8 mouse cellular contexts compared by ENCODE assay signal in genomic region chr8:120300601-120301141, GRCm38 (mm10).
DNase-seq lines count a peak whose midpoint lies in the region; ATAC-seq and TF ChIP-seq lines count a peak whose summit lies in the region.

No protein-coding gene starts in this region.

- no peaks in the 10 kb centered on the region for H3K4me1 ChIP-seq in MEL (ENCODE audit: control insufficient read depth in 1 of 2, insufficient read depth in 2 of 2, low read length in 2 of 2)
- H3K4me1 ChIP-seq in forebrain, embryonic 14.5 days (ENCODE audit: control insufficient read depth, insufficient read depth, low read length): peaks cover 51% of the 10 kb centered on the region

- H3K36me3 ChIP-seq in MEL (ENCODE audit: control insufficient read depth in 1 of 2, insufficient read depth in 2 of 2, low read length in 2 of 2): no peaks in the 10 kb centered on the region
- H3K36me3 ChIP-seq in forebrain, embryonic 14.5 days (ENCODE audit: control insufficient read depth, insufficient read depth, low read length): no peaks in the 10 kb centered on the region

- no peak for TF ChIP-seq EP300 in MEL (IDR thresholded peaks at IDR 0.05; ENCODE audit: low read depth in 1 of 2, low read length in 2 of 2)

- no peaks in the 10 kb centered on the region for H3K9me3 ChIP-seq in MEL (replicated peaks; ENCODE audit: insufficient read depth, low read length)
- no peaks in the 10 kb centered on the region for H3K9me3 ChIP-seq in forebrain, embryonic 14.5 days (replicated peaks; ENCODE audit: control insufficient read depth, low read length)

- peak; percentile 95 to 99 (median 99) for TF ChIP-seq CTCF in MEL (IDR thresholded peaks at IDR 0.05 in 2 of 3, conservative IDR thresholded peaks at IDR 0.05 in 1 of 3; ENCODE audit: control insufficient read depth in 1 of 3, insufficient read depth in 1 of 3, low read depth in 2 of 3, low read length in 3 of 3, poor library complexity in 1 of 3, severe bottlenecking in 1 of 3)

- H3K4me2 ChIP-seq in forebrain, embryonic 14.5 days (ENCODE audit: low read length): peak overlapping the region; percentile 9; the same call in 1 of the 2 replicates

- no peaks in the 10 kb centered on the region for H3K27me3 ChIP-seq in MEL (ENCODE audit: control insufficient read depth in 1 of 2, insufficient read depth in 2 of 2, low read length in 2 of 2)
- no peaks in the 10 kb centered on the region for H3K27me3 ChIP-seq in forebrain, embryonic 14.5 days (replicated peaks; ENCODE audit: control insufficient read depth, insufficient read depth, low read length)

- no peak overlapping the region for H3K27ac ChIP-seq in MEL (ENCODE audit: control insufficient read depth, low read depth, low read length)
- H3K27ac ChIP-seq in forebrain, embryonic 14.5 days (ENCODE audit: low read depth, low read length): peak overlapping the region; percentile 59; the same call in 1 of the 2 replicates

- no peak for TF ChIP-seq POLR2A in MEL (IDR thresholded peaks at IDR 0.05; ENCODE audit: control insufficient read depth in 1 of 2, insufficient read depth in 1 of 2, low read depth in 1 of 2, low read length in 2 of 2, poor library complexity in 1 of 2)

- peak; percentile 58 for ATAC-seq in forebrain, embryonic 14.5 days

- DNase-seq in MEL (ENCODE audit: low read depth, low spot score): peak; percentile 65
- peak; percentile 76 for DNase-seq in cerebellum, adult 11-12 months
- peak; percentile 78 for DNase-seq in forebrain, embryonic 14.5 days (ENCODE audit: low spot score)
- peak; percentile 87 for DNase-seq in heart, postnatal 4 days
- DNase-seq in layer of hippocampus, postnatal 14 days (ENCODE audit: low spot score in 2 of 2): peak; percentile 80 to 85
- DNase-seq in lung, postnatal 14 days: peak; percentile 79
- DNase-seq in ovary, postnatal 36 days (ENCODE audit: low spot score): peak; percentile 75
- DNase-seq in thymus, postnatal 14 days: peak; percentile 88

- H3K79me2 ChIP-seq in MEL (ENCODE audit: control insufficient read depth, insufficient read depth, low read length, poor library complexity): no peaks in the 10 kb centered on the region

- WGBS in forebrain, embryonic 14.5 days: 2% methylated on average over 13 of the region's 13 CpGs

- peak; percentile 73 for TF ChIP-seq RAD21 in MEL (IDR thresholded peaks at IDR 0.05; ENCODE audit: low read depth, low read length)

- H3K9ac ChIP-seq in MEL (ENCODE audit: control insufficient read depth, low read depth, low read length, poor library complexity, severe bottlenecking): no peak overlapping the region
- H3K9ac ChIP-seq in forebrain, embryonic 14.5 days (ENCODE audit: low read length): peak overlapping the region; percentile 2

- H3K4me3 ChIP-seq in MEL (ENCODE audit: control insufficient read depth in 1 of 2, insufficient read depth in 1 of 2, low read depth in 2 of 2, low read length in 2 of 2): no peak overlapping the region
- no peak overlapping the region for H3K4me3 ChIP-seq in forebrain, embryonic 14.5 days (ENCODE audit: low read depth, low read length)

TF ChIP-seq in MEL, 35 proteins besides CTCF, POLR2A, EP300 and RAD21:
- no peak for TF ChIP-seq E2F4 (IDR thresholded peaks at IDR 0.05; ENCODE audit: borderline replicate concordance, low read depth, low read length)
- peak; percentile 47; the same call in 1 of the 2 replicates for TF ChIP-seq MAZ (IDR thresholded peaks at IDR 0.05; ENCODE audit: low read depth, low read length)
- TF ChIP-seq ZC3H11A (IDR thresholded peaks at IDR 0.05; ENCODE audit: low read depth, low read length): peak; percentile 52
- TF ChIP-seq BHLHE40 (IDR thresholded peaks at IDR 0.05; ENCODE audit: borderline replicate concordance, low read depth, low read length): 0 out of 2 replicates have a peak, but pooled peaks have one; percentile 23
- TF ChIP-seq NELFE (IDR thresholded peaks at IDR 0.05; ENCODE audit: low read depth, low read length): no peak
- TF ChIP-seq SMC3 (IDR thresholded peaks at IDR 0.05; ENCODE audit: low read depth, low read length): peak; percentile 89
- 0 out of 2 replicates have a peak, but pooled peaks have one; percentile 14 for TF ChIP-seq MYC (IDR thresholded peaks at IDR 0.05; ENCODE audit: low read depth, low read length)
